Mouse (Mus musculus) forebrain, embryonic 14.5 days (tissue): ENCODE data around the gene Dnm2. TPM values are rescaled to one million over a fixed set of nuclear protein-coding genes. Genes with fewer than 3 reads are reported as not detected.

Source experiments
- ATAC-seq: fragments of 200-750 bp; cut with Nextera tagmentation; 2 replicates; pipeline ENCODE4 v1.8.0; 2017; ENCODE audit warnings: mild to moderate bottlenecking, moderate library complexity
- DNase-seq: peaks from one replicate; pipeline ENCODE4 v3.0.0-alpha.2; 2015; ENCODE audit warnings: low spot score
- H3K27ac ChIP-seq: fragments of 300-500 bp; sonication (generic); 2 replicates; pipeline ENCODE4 v1.5.1; 2014; ENCODE audit warnings: low read depth, mild to moderate bottlenecking, control low read depth, low read length, moderate library complexity
- H3K27me3 ChIP-seq: fragments of 300-500 bp; sonication (generic); replicated peaks from 2 replicates; pipeline ENCODE4 v1.6.1; 2014; ENCODE audit warnings: low read length, control low read depth, mixed read lengths; ENCODE audit not compliant: control insufficient read depth, insufficient read depth
- H3K36me3 ChIP-seq: fragments of 300-500 bp; sonication (generic); 2 replicates; pipeline ENCODE4 v1.6.1; 2014; ENCODE audit warnings: low read length, control low read depth; ENCODE audit not compliant: control insufficient read depth, insufficient read depth
- H3K4me1 ChIP-seq: fragments of 300-500 bp; sonication (generic); 2 replicates; pipeline ENCODE4 v1.6.1; 2014; ENCODE audit warnings: antibody characterized with exemption, low read length, control low read depth; ENCODE audit not compliant: control insufficient read depth, insufficient read depth
- H3K4me2 ChIP-seq: fragments of 300-500 bp; sonication (generic); 2 replicates; pipeline ENCODE4 v1.6.1; 2014; ENCODE audit warnings: mild to moderate bottlenecking, control low read depth, low read length
- H3K4me3 ChIP-seq: fragments of 300-500 bp; sonication (generic); 2 replicates; pipeline ENCODE4 v1.5.1; 2014; ENCODE audit warnings: low read depth, low read length, control low read depth
- H3K9ac ChIP-seq: fragments of 300-500 bp; sonication (generic); 2 replicates; pipeline ENCODE4 v1.6.1; 2014; ENCODE audit warnings: mild to moderate bottlenecking, low read length, control low read depth, moderate library complexity
- H3K9me3 ChIP-seq: fragments of 300-500 bp; sonication (generic); replicated peaks from 2 replicates; pipeline ENCODE4 v1.6.1; 2016; ENCODE audit warnings: low read length, control low read depth, mixed read lengths; ENCODE audit not compliant: control insufficient read depth
- WGBS: fragments of 180-500 bp; shearing (Covaris S2); extraction: QIAGEN DNeasy Blood & Tissue Kit; methylation state at CpG from one replicate; pipeline ENCODE4 v1.1.7; 2014; 5-methylcytosine and 5-hydroxymethylcytosine counted together
- microRNA-seq: library from miRNA; unstranded; fragments of <30 nt; microRNA quantifications from one replicate; pipeline ENCODE4, GENCODE M21; 2016
- polyA plus RNA-seq: library from polyadenylated mRNA; unstranded; fragments of >200 nt; fragmentation: Nextera tagmentation; extraction: Ambion mirVana; gene quantifications from 2 replicates; pipeline ENCODE4 v1.2.1, GENCODE M21; 2014

Gene Dnm2
- polyA plus RNA-seq, 1 experiment from 2014 or later = 54.2 TPM

GRCm38 (mm10) chr9:21547075-21547941 lies 122.6 kb downstream of the Dnm2 start:
- under 1% methylated on average over 52 of the region's 66 CpGs for WGBS
- Histone ChIP-seq H3K9ac (peak overlapping the region; percentile 92), H3K27me3 (no peaks in the 10 kb centered on the region), H3K36me3 (peaks cover 23% of the 10 kb centered on the region), H3K27ac (peak overlapping the region; percentile 98), H3K4me2 (peak overlapping the region; percentile 77), H3K4me1 (peaks cover 21% of the 10 kb centered on the region), H3K9me3 (no peaks in the 10 kb centered on the region), H3K4me3 (peak overlapping the region; percentile 61)
- DNase-seq = peak; percentile 71
- ATAC-seq = peak; percentile 19

DNA sequence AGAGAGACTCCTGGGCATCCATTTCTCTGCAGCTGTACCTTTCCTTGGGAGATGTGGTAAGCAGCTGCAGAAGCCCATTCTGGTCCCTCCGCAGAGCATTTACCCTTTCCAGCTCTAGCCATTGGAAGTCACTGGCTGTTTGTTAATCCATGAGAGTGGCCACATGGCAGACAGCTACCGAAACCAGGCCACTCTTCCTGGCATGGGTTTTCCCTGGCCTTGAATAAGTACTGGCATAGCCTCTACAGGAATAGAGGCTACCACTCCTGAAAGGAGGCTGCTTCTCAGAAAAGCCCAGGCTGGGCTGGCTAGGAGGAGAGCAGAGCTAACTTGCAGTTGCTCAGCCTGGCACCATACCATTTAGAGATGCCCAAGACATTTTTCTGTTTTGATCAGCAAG lies 126.3 kb downstream of the Dnm2 start:
- Histone ChIP-seq H3K9ac (no peak overlapping the region), H3K36me3 (peaks cover 33% of the 10 kb centered on the region), H3K4me3 (no peak overlapping the region), H3K27me3 (no peaks in the 10 kb centered on the region), H3K9me3 (no peaks in the 10 kb centered on the region), H3K4me1 (peaks cover 12% of the 10 kb centered on the region), H3K27ac (no peak overlapping the region), H3K4me2 (no peak overlapping the region)
- DNase-seq (no peak), ATAC-seq (no peak)
- 95% methylated on average over 2 of the region's 2 CpGs for WGBS

GRCm38 (mm10) chr9:21553607-21554273 lies 129.0 kb downstream of the Dnm2 start:
- Histone ChIP-seq H3K9me3 (no peaks in the 10 kb centered on the region), H3K4me1 (peaks cover 4% of the 10 kb centered on the region)
- 92% methylated on average over 6 of the region's 6 CpGs for WGBS

DNA sequence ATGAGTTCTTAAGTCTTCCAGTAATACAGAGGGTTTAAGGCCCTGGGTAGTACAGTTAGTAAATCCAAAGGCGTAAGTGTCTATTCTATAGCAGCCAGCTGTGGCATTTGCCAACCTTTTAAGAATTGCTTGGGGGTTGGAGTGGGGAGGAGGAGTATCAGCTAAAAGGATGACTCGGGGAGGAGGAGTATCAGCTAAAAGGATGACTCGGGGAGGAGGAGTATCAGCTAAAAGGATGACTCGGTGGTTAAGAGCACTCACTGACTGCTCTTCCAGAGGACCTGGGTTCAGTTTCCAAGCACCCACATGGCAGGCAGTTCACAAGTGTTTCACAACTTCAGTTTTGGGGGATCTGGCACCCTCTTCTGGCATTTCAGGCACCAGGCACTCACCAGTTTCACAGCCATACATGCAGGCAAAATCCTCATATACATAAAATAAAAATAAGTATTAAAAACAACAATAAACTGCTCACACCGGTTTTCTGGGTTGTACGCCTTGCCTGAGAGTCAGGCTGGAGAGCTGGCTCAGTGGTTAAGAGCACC lies 130.6 kb downstream of the Dnm2 start:
- H3K9ac ChIP-seq = no peak overlapping the region
- 87% methylated on average over 6 of the region's 6 CpGs for WGBS
- H3K27ac ChIP-seq = no peak overlapping the region
- H3K4me1 ChIP-seq = no peaks in the 10 kb centered on the region
- DNase-seq (no peak), ATAC-seq (no peak)
- no peaks in the 10 kb centered on the region for H3K9me3 ChIP-seq
- H3K4me2 ChIP-seq = no peak overlapping the region
- no peak overlapping the region for H3K4me3 ChIP-seq
- peaks cover 36% of the 10 kb centered on the region for H3K36me3 ChIP-seq
- H3K27me3 ChIP-seq = no peaks in the 10 kb centered on the region

More at GRCm38 (mm10) chr9:21553607-21554273, 129.0 kb downstream of the Dnm2 start:
- no peak overlapping the region for H3K9ac ChIP-seq
- no peaks in the 10 kb centered on the region for H3K27me3 ChIP-seq
- H3K4me2 ChIP-seq = no peak overlapping the region
- ATAC-seq (no peak), DNase-seq (no peak)
- no peak overlapping the region for H3K4me3 ChIP-seq
- no peak overlapping the region for H3K27ac ChIP-seq
- peaks cover 39% of the 10 kb centered on the region for H3K36me3 ChIP-seq

DNA sequence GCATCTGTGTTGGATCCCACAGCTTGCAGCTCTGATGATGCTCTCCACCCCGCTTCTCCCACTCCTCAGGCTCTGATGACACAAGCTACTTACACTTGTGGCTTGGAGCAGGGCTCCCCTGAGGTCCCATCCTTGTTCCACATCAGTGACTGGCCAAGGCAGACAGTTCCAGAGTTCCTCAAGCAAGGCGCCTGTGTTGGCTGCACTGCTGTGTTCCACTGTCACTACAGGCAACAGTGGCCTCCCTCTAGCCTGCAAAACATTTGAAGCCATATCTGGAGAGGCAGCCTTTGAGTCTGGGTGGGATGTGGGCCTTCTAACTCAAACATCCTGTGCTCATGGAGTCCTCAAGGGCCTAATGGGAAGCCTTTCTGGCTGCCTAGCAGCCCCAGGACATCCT lies 132.3 kb downstream of the Dnm2 start:
- no peak overlapping the region for H3K9ac ChIP-seq
- DNase-seq (no peak), ATAC-seq (no peak)
- H3K27me3 ChIP-seq = no peaks in the 10 kb centered on the region
- H3K4me1 ChIP-seq = no peaks in the 10 kb centered on the region
- H3K9me3 ChIP-seq = no peaks in the 10 kb centered on the region
- peaks cover 23% of the 10 kb centered on the region for H3K36me3 ChIP-seq
- no peak overlapping the region for H3K4me3 ChIP-seq
- H3K4me2 ChIP-seq = no peak overlapping the region
- H3K27ac ChIP-seq = no peak overlapping the region
- whole genome bisulfite sequencing = 91% methylated on average over 2 of the region's 2 CpGs

Small RNAs within 50 kb of the gene (microRNA-seq; reads per million reads assigned to microRNA genes)
- gene Mir199a-1 = not detected

Other genes starting within 250 kb of the Dnm2 start
- 34.7 and 39.1 TPM in 2 replicates for gene Keap1, start 185.5 kb upstream of the Dnm2 start, polyA plus RNA-seq
- 0.94 and 1.4 TPM in 2 replicates for gene S1pr5, start 176.5 kb upstream of the Dnm2 start, polyA plus RNA-seq
- gene Atg4d, start 159.6 kb upstream of the Dnm2 start, polyA plus RNA-seq = 45.7 and 53.1 TPM in 2 replicates
- 9.8 and 14.6 TPM in 2 replicates for gene Kri1, start 136.9 kb upstream of the Dnm2 start, polyA plus RNA-seq
- gene Cdkn2d, start 133.5 kb upstream of the Dnm2 start, polyA plus RNA-seq = 101 and 107 TPM in 2 replicates
- gene Ap1m2, start 112.6 kb upstream of the Dnm2 start, polyA plus RNA-seq = 0.91 and 1.4 TPM in 2 replicates
- 52.0 and 61.0 TPM in 2 replicates for gene Slc44a2, start 104.2 kb upstream of the Dnm2 start, polyA plus RNA-seq
- gene Ilf3, start 57.0 kb upstream of the Dnm2 start, polyA plus RNA-seq = 248 and 249 TPM in 2 replicates
- gene Qtrt1, start 13.1 kb upstream of the Dnm2 start, polyA plus RNA-seq = 51.4 and 53.7 TPM in 2 replicates
- 56.9 and 58.3 TPM in 2 replicates for gene Tmed1, start 85.3 kb downstream of the Dnm2 start, polyA plus RNA-seq
- gene AB124611, start 101.3 kb downstream of the Dnm2 start, polyA plus RNA-seq = 0.74 and 1.9 TPM in 2 replicates
- 22.8 and 26.7 TPM in 2 replicates for gene Carm1, start 122.0 kb downstream of the Dnm2 start, polyA plus RNA-seq
- 67.3 and 68.4 TPM in 2 replicates for gene Timm29, start 167.8 kb downstream of the Dnm2 start, polyA plus RNA-seq
- 16.9 and 18.2 TPM in 2 replicates for gene Yipf2, start 167.9 kb downstream of the Dnm2 start, polyA plus RNA-seq
- 128 and 153 TPM in 2 replicates for gene Smarca4, start 191.3 kb downstream of the Dnm2 start, polyA plus RNA-seq